Mouse (Mus musculus): ENCODE measurements at regions not wholly inside any gene's neighbourhood (a gene's known extent, or its start where the extent isn't known, plus 50 kb on each side); places are given as distances from the start of the nearest gene placed in this dataset.

DNA sequence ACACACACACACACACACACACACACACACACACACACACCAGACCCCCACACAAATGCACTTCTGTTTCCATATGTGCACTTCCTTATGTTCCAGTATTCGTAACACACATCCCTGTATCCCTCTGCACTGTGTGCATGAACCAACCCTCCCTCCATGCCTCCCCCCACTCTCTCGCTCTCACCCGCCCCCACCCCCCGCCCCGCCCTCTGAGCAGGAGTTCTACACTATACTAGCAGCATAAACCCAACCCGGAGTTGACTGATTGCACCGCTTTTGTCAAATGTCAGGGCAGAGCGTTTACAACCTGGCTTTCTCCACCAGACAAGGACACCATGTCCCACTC is 81.5 kb upstream of the Zmiz1 start:
- DNase-seq (ENCODE audit: extremely low spot score in 1 of 2, low spot score in 1 of 2) = no peak

DNA sequence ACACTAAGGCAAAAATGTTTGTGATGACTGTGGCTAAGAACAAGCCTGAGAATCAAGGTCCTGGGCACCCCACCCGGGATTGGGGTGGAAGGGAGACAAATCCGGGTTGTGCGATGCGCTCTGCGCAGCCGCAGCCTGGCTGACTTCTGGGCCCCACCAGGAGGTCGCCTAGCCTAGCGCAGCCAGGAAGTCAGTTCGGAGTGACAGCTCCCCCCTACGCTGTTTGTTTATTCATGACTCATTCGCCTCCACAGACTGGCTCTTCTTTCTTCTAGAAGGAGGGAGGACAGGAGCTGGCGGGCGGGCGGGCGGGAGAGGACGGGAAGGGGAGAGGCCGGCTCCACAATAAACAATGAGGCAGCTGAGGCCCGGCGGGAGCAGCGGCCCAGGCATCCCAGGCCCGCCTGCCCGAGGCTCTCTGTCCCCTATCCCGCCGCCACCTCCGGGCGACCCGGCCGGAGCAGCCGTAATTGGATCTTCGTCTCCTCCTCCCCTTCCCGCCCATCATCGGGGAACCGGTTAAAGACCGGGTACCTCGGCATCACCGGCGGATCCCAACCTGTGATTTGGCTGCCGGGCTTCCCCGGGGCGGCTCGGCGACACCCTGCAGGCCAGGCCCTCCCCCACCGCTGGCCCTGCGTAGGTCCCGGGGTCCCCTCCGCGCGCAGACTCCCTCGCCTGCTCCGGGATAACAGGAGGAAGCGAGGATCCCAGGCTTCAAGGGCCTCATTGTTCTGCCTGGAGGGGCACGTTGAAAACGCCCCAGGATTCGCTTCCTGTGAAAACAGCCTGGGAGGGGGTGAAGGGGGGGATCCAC is 80.9 kb upstream of the Zmiz1 start:
- DNase-seq (ENCODE audit: extremely low spot score in 1 of 2, low spot score in 1 of 2) = peak; percentile 62 to 71

DNA sequence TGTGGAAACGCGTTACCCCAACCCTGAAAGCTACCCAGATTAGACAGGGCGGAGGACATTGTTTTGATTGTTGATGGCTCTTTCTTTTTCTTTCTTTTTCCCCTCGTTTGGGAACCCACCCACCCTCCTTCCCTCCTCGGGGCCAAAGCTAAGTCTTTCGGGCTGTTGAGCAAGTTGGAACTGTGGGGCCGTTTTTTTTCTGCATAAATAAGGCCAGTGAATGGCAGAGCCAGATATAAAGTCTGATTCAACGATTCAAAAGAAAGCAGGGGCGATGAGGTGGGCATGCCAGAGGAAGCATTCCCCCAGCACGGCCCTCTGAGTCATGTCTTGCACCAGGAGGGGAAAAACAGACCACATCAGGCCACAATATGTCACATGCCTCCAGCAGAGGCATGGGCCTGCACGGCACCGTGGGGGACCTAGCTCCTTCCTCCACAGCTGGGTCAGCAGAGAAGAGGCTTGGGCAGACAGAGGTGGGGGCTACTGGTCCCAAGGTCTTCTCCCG is 80.2 kb upstream of the Zmiz1 start:
- peak in 1 of 2 experiments; percentile 14 for DNase-seq (ENCODE audit: extremely low spot score in 1 of 2, low spot score in 1 of 2)

DNA sequence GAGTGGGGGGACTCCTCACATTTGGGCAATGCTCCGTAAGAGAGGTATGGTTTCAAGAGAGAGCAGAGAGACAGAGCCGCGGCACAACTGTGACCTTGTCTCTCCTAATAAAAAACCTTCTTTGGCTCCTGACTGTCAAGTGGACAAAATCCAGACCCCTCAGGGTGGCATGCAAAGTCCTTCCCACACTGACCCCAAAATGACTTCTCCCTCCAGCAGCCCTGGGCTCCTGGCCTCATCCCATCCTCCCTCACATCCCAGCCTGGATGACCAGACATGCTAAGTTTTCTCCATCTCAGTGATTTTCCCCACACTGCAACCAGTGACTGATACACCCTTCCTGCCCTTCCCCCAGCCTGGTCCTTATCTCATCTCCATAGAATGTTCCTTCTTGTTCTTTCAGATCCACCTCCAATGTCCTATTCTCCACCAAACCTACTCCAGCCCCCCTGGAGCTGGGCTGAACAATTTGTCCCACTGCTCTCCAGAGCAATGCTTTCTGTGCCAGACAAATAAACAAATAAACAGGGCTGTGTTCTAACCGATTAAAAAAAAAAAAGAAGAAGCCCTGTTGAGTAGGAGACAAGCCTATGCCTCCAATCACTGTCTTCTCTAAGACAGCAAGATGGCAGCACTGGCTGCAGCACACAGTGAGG is 75.7 kb upstream of the Zmiz1 start:
- DNase-seq (ENCODE audit: extremely low spot score in 1 of 2, low spot score in 1 of 2) = no peak

DNA sequence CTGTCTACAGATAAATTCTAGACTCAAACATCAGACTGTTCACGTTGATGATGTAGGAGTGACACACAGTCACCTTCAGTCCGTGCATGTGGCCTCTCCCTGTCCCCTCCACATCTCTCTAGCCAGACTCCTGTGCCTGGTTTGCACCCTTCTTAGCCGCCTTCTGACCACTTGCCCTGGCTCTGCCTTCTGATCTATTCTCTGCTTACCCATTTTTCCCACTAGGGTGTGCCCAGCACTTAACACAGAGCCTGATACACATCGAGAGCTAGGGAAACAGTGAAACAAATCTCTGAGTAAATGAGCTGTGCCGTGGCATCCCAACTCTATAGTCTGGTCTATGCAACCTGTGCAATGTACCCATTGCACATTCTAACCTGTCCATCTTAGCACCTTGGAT is 73.3 kb upstream of the Zmiz1 start:
- DNase-seq (ENCODE audit: extremely low spot score in 1 of 2, low spot score in 1 of 2) = no peak

DNA sequence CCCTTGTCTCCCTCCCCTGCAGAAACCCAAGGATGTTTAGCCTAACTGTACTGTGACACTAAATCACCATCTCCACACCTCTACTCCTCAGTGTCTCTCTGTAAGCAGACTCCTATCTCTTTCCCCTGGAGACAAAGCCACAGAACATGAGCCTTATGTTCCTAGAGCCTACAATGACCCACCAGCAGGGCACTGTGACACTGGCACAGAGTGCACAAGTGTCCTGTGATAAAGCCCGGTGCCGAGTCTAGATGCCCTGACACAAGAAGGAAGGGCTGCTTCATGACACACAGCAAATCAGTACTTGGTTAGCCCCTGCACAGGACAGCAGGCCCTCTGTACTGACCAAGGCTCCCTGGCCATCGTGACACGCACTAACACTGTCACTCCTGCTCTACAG is 71.2 kb upstream of the Zmiz1 start:
- no peak for DNase-seq (ENCODE audit: extremely low spot score in 1 of 2, low spot score in 1 of 2)

DNA sequence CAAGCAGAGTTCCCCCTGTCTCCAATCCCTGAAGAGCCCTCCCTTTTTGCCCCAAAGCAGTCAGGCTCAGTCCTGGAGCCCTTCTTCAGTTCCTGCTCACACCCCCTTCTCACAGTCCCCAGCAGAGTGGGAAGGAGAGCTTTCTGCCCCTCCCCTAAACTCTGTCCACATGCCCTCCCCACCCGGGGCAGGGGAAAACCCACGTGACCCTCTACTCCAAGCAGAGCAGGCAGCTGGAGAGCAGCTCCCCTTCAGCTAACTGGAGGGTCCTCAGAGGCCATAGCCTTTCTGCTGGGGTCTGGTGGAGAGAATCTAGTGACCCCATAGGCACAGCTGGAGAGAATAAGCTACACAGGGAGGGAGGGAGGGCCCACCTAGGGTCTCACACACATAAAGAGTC is 69.7 kb upstream of the Zmiz1 start:
- DNase-seq (ENCODE audit: extremely low spot score in 1 of 2, low spot score in 1 of 2) = no peak

DNA sequence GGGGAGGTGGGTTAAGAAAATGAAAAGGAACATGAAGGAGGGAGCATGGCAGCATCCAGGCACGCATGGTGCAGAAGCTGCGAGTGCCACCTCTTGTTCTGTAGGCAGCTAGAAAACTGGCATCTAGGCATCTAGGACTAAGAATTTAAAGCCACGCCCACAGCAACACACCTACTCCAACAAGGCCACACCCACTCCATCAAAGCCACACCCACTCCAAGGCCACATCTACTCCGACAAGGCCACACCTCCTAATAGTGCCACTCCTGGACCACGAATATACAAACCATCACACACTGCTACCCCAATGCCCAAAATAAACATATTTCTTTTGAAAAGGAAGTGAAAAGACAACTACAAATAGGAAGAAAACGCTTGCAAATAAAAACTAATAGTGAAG is 66.6 kb upstream of the Zmiz1 start:
- no peak for DNase-seq (ENCODE audit: extremely low spot score in 1 of 2, low spot score in 1 of 2)

DNA sequence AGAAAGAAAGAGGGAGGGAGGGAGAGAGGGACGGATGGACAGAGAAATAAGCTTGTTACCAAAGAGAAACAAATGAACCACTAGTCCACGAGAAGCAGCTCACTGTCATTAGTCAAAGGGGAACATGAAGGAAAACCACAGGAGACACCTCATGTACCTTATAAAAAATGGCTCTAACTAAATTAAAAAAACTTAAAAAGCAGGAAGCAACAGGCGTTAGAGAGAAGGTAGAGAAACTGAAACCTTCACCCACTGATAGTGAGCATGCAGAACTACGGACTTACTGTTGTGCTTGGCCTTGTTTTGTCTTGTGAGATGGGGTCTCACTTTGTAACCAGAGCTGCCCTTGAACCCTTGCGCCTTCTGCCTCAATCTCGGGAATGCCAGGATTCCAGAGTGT is 66.0 kb upstream of the Zmiz1 start:
- no peak for DNase-seq (ENCODE audit: extremely low spot score in 1 of 2, low spot score in 1 of 2)

DNA sequence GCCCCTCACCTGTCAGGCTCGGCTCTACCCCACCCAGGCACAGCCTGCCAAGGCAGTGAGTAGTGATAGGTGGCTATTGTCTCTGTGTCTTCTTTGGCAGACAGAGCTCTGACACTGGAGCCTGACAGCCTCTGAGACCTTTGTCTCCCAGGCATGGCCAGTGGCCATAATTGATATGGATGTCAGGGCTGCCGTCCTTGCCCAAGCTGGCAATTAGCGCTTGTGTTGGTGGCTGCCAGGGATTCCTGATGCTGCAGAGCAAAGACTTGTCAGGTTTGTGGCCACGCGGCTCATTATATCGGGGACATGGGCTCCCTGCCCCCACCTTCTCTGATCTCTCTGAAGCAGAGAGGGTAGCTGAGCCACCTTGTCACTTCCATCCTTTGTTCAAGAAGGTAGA is 64.1 kb upstream of the Zmiz1 start:
- no peak for DNase-seq (ENCODE audit: extremely low spot score in 1 of 2, low spot score in 1 of 2)

DNA sequence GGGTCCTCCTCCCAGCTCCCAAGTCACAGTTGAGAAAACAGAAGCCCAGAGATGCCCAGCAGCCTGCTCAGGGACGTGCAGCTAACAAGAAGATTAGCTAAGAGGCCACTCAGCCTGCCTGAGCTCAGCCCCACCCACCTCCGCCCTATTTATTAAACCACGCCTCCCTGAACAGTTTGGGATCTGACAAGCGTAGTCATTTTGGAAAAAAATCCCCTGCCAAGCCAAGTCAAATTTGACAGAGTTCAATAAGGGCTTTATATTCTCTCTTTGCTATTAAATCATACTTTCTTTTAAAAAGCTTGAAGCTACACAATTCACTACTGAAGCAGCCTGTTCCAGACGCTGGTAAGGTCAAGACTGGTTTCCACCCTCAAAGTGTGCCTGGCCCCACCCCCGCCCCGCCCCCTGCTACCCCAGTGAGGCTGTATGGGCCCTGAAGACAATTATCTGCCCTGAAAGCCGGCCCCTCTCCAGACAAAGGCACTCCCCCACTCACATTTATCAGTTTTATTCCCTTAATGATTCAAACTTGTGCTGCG is 61.9 kb upstream of the Zmiz1 start:
- DNase-seq (ENCODE audit: extremely low spot score in 1 of 2, low spot score in 1 of 2) = no peak

DNA sequence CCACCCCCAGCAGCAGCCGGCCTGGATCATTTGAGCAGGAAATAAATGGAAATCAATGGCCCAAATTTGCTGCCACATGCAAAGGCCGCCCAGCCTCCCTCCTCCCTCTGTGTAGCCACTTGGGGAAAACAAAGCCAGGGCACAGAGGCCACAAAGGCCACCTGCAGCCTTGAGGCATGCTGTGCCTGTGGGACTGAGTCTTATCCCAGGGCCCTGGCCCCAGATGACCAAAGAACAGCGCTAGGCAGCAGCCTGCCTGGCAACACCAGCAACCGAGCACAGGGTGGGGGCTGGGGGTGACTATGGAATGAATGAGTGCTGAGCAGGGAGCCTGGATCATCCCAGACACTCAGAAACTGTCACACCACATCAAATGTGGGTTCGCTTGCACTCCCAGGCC is 61.2 kb upstream of the Zmiz1 start:
- no peak for DNase-seq (ENCODE audit: extremely low spot score in 1 of 2, low spot score in 1 of 2)

DNA sequence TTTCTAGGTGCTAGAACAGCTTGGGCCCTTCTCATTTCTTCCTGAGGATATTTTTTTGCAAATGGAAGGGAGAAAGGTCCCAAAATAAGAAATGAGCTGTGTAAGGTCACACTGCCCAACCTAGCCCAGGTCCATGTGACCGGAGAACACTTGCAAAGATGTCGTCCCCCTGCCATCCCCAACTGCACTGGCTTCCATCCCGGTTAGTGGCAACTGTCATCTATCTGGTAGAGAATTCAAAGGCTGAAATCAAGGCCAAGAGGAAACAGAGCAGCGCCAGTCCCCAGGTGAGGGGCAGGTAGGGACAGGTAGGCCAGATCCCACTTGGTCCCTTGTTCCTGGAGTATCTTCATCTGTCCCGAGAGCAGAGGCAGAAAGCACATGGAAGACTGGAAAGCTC is 60.2 kb upstream of the Zmiz1 start:
- no peak for DNase-seq (ENCODE audit: extremely low spot score in 1 of 2, low spot score in 1 of 2)

DNA sequence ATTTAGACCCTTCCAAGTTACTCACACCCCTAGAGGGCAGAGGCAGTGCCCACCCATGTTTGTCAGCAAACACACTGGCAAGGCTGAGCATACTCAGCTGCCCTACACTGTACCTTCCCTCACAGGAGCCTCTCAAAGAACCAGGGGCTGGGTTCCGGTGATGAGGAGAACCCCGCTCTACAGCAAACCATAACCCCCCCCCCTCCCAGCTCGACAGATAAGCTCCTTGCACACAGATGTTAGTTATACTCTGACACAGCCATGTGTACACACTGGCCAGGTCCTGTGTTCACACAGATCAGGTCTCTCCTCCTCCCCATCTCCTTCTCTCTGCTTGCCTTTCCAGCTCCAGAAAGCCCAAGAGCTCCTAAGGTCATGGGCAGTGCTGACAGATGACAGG is 59.7 kb upstream of the Zmiz1 start:
- DNase-seq (ENCODE audit: extremely low spot score in 1 of 2, low spot score in 1 of 2) = no peak

DNA sequence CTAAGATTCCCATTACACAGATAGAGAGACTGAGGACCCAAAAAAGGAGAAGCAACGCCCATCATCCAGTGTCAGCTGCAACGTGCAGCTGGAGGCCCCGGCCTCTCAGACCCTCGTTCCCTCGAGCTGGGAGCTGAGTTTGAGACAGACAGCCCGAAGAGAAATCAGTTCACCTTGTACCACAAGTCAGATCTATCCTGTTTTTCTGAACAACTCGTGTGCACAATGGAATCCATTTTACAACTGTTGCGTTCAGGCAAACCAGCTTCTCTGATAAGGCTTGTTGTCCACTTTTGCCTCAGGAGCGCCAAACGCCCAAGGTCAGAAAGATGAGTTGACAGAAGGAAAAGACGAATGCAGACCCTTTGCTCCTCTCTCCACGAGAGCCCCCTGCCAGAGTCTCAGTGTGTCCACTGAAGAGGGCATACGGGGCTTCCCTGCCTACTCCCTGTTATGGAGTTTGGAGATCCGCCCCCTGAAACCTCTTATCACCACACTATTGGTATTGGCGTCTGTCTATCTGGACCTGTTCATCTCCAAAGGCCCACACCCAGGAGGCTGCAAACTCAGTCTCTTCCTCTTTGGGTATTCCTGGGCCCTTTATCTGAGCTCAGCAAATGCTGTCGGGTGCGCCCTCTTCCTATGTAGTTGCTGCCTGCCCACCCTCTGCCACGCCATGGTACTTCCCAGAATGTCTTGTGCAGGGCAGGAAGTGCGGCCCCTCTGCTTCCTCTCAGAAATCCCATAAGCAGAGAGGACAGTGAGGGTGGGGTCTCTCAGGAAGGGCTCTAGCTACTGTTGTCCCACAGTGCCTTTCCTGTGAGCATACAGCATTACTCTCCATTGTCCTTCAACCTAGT is 57.7 kb upstream of the Zmiz1 start:
- DNase-seq (ENCODE audit: extremely low spot score in 1 of 2, low spot score in 1 of 2) = no peak

DNA sequence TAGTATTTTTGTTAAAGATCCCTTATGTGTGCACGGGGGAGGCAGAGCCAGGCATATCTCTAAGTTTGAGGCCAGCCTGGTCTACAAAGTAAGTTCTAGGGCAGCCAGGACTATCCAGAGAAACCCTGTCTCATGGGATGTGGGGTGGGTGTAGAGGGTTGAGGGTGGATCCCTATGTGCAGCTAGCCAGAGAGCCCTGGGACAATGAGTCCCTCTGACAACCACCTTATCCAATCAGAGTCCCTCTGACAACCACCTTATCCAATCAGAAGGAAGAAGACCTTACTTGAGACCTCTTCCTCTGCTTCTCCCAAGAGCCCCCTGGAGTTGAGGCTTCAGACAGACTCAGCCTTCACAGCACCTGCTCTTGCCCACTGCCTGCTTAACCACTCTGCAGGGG is 56.6 kb upstream of the Zmiz1 start:
- DNase-seq (ENCODE audit: extremely low spot score in 1 of 2, low spot score in 1 of 2) = no peak

DNA sequence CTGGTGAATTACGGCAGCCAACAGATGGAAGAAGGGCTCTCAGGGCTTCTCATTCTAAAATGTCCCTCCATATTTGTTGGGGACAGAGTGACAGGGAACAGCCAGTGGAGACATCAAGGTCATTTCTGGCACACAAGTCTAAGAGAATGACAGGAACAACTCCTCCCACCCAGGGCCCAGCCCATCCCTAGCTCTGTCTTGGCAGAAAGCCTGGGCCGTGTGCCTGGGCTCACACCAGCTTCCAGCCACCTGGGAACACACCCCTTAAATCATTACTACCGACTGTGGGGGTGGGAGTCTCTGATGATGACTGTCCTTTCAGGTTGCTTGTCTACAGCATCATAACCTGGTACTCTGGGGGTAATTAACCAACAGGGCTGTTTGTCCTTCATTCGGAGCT is 53.8 kb upstream of the Zmiz1 start:
- DNase-seq (ENCODE audit: extremely low spot score in 1 of 2, low spot score in 1 of 2) = no peak

DNA sequence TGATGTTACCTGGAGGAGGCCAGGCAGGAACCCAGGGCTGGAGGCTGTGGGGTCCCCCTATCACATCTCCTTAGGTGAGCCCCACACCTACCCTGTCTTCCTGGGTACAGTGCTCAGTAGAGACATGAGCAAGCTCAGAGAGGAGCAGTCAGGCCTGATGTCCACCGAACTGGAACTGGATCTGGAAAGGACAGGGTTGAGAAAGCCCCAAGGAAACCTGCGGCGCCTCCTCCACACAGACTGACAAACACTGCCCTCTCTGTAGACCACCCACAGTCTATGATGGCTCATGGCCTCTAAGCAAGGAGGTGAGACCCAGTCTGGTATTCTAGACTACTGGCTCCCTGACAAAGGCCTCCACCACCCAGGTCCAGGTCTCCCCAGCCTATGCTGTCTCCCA is 52.9 kb upstream of the Zmiz1 start:
- no peak for DNase-seq (ENCODE audit: extremely low spot score in 1 of 2, low spot score in 1 of 2)

DNA sequence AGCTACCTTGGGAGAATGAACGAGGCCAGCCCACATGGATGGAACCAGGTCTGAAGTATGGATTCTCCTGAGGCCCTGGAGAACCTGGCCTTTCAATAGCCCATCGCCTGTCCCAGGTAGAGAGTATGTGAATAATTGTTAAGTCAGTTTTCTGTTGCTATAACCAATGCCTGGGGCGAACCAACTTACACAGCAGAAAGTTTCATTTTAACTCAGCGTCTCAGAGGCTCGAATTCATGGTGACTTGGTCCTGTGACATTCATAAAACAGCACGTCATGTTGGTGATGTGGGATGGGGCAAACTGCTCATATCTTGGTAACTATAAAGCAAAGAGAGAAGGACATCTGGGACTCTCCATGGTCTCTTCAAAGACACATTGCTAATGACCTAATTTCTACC is 52.4 kb upstream of the Zmiz1 start:
- DNase-seq (ENCODE audit: extremely low spot score in 1 of 2, low spot score in 1 of 2) = no peak

DNA sequence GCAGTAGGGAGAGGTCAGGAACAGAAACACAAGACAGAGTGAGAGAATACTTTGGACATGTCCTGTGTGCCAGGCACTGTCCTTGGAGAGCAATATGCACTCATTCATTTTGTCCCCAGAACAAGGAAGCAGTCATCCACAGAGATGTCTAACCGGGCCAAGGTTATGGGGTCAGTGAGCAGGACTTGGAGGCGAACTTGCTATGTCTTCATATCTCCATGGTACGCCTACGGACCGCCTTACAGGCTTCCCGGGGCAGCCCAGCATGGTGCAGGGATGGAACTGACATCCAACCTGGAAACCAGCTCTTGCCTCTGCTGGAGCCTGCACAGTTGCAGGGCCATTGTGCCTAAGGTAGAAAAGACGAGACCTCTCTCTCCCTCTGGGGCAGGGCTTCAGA is 51.9 kb upstream of the Zmiz1 start:
- no peak for DNase-seq (ENCODE audit: extremely low spot score in 1 of 2, low spot score in 1 of 2)
